Mouse (Mus musculus): ENCODE measurements around the gene Fbxl7. TPM values are rescaled to one million over a fixed set of nuclear protein-coding genes. Genes with fewer than 3 reads are reported as not detected.

The Fbxl7 gene
- total RNA-seq, 2 experiments from 2014 or later: 2.5 to 3.5 TPM

DNA sequence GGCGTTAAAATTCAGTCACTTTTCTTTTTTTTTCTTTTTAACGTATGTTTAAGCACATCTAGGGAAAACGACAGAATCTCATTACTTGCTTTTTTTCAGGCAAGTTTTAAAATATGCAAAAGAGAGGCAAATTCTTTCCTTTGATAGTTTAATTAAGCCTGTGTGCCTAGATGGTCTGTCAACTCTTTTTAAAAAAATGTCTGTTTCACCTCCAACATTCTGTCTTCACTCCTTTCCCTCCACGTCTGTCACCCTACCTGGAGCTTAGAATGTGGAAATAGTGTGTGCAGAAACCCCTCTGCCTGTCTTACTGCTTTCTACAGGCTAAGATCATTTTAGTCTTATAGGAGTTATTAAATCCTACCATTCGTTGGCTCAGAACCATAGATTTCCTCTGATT is 179.7 kb downstream of the Fbxl7 start:
- intact Hi-C loops (cut with DNase I; ENCODE audit: low total_unique reads): no loop called here
- DNase-seq: no peak

DNA sequence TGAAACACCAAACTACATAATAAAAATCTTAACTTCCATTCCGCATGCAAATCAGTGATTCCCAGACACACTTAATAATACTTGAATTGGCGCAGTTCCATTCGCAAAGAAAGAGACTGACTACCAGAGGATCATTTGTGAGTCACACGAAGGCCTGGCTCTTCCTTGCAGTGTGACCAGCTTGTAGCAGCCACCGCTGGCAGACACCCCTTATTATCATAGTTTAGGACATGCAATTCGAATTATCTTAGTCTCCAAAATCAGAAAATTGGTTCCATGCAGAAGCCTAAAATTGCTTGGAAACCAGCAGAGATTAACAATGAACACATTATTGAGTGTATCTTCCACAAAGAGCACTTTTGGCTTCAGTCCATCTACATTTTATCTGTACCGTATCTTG is 183.1 kb downstream of the Fbxl7 start:
- DNase-seq: no peak
- intact Hi-C loops (cut with DNase I; ENCODE audit: low total_unique reads): no loop called here

DNA sequence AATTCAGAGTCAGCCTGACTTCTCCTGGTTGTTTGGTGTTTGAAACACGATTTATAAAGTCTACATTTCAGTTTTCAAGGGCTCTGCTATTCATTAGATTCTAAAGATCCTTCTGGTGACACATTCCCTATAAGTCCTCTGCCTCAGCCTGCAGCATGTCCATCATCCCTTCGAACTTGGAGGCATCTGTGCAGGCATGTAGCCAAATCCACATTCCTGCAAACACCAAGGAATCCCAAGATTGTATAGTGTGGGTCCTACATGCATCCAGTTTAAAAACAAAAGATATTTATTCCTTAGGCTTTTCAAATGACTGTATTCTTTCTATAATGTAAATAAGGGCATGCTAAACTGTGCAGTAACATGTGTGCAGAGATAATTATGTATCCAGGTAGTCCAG is 190.4 kb downstream of the Fbxl7 start:
- DNase-seq: no peak
- intact Hi-C loops (cut with DNase I; ENCODE audit: low total_unique reads): no loop called here

DNA sequence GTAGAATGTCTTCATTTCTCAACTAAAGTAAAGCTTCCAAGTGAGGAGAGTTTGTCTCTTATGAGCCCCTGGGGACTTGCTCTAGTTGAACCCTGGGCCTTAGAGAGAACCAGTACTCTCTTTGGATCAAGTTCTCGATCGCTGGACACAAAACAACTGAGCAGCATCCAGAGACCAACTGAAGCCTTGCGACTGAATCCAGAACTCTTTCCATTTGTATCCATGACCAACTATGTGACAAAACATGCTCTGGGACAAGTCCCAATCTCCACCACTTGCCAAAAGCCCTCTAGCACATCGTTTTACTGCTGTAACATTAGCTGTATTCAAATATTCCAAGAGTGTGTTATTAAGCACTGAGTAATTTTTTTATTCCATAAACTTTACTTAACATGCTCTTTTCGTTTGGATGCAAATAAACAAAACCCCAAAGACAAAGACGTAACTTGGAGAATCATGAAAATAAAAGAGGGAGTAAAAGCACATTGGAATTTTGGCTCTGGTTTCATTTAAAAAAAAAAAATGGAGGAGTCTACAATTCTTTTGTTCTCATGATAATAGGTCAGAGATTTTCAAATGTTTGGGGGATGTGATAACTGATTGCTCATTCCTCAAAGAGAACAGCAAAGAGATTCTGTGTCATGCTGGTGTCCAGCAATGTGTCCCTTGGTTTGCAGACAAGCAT is 192.1 kb downstream of the Fbxl7 start:
- DNase-seq: peak; percentile 20
- intact Hi-C loops (cut with DNase I; ENCODE audit: low total_unique reads): no loop called here

DNA sequence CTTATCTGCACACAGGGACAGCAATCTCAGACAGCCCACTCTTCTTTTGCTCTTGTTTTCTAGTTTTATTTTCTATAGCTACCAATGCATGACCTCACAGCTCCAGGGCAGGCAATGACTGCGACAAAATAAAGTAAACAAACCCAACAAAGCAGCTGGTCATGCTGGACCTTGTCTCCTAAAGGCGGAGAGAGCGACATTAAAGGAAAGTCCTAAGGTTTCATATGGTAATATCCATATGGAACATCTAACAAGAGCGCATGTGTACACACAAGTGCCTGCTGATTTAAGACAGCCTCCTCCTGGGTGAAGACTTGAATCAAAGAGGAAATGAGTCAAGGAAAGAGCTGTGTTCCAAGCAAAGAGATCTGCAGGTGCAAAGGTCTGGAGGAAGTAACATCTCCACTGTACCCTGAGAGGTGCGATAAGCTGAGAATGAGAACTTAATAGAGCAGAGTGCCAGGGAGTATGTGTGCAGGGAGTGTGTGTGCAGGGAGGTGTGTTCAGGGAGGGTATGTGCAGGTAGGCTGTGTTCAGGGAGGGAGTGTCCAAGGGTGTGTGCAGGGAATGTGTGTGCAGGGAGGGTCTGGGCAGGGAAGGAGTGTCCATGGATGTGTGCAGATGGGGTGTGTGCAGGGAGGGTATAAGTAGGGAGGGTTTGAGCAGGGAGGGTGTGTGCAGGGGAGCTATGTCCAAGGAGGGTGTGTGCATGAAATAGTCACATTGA is 193.3 kb downstream of the Fbxl7 start:
- intact Hi-C loops (cut with DNase I; ENCODE audit: low total_unique reads): no loop called here
- no peak for DNase-seq

DNA sequence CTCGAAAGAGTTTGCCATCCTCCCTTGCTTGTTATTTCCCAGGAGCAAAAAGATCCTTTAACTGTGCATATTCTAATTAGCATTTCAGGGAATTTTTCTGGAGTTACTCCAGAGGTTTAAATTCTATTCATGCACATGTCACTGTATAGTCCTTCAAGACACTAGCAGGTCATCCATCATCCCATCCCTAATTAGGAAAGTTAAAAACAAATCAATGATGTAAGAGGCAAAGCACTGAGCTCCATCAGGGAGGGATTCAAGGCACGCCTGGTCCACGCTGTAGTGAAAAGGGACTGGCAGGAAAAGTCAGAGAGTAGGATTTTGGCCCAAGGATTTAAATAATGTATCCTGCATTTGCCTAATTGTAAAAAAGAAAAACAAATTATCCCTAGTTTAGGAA is 202.3 kb downstream of the Fbxl7 start:
- no peak for DNase-seq
- intact Hi-C loops (cut with DNase I; ENCODE audit: low total_unique reads): no loop called here

DNA sequence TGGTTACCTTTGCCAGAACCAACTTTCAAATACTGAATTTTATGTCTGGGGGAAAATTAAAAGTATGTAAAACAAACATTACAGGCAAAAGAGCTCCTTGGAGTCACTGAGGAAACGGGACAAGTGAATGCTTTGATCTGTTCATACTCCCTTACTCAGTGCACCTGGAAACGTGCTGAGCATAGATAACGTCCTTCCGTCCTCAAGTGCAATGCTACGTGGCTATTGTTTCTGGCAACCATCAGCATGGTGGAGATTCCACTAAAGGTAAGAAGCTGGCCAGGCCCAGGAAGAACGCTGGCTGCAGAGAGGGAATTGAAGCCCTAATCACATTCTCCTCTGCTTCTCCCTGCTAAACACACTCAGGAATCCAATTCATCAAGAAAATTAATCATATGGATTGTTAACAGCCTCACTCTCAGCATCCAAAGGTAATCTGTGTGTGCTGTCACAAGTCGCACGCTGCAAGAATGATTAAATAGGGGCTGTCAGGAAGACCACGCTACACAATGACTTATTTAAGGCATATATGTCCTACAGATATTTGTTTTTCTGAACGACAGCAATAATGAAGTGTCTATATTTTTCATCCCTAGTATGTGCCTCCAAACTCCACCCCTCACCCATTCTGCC is 206.8 kb downstream of the Fbxl7 start:
- intact Hi-C loops (cut with DNase I; ENCODE audit: low total_unique reads): no loop called here
- no peak for DNase-seq

DNA sequence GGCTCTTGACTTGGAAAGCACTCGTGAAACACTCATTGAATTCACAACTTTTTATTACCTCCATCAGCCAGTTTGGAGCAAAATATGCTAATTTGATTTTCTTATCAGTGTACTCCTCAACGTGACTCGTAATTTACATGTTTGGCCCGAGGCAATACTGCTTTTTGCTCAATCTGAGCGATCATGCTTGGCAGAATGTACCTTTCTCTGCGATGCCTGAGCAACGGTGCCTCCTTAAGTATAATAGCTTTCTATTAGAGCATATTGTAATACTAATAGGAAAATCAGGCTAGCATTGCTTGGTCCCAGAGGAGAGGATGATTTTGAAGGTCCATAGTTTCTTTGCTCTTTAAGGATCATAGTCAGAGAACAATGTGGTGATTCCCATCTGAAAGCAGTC is 207.7 kb downstream of the Fbxl7 start:
- intact Hi-C loops (cut with DNase I; ENCODE audit: low total_unique reads): no loop called here
- DNase-seq: no peak

DNA sequence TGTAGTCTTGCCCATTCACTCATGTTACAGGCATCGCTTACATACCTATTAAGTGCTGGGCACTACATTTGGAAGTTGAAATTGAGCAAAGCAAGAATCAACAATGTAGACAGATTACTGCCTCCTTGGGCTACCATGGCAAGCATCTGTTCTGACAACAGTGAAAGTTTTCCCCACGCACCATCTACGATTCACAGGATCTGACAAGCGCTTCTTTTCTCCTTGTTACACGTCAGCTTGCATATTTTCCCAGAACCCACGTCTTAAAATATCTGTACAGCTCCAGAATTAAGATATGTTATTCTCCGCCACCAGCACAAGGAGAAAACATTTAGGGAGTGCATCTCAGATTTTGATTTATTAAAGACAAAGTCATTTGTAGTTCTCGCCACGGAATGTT is 213.1 kb downstream of the Fbxl7 start:
- intact Hi-C loops (cut with DNase I; ENCODE audit: low total_unique reads): no loop called here
- no peak for DNase-seq

DNA sequence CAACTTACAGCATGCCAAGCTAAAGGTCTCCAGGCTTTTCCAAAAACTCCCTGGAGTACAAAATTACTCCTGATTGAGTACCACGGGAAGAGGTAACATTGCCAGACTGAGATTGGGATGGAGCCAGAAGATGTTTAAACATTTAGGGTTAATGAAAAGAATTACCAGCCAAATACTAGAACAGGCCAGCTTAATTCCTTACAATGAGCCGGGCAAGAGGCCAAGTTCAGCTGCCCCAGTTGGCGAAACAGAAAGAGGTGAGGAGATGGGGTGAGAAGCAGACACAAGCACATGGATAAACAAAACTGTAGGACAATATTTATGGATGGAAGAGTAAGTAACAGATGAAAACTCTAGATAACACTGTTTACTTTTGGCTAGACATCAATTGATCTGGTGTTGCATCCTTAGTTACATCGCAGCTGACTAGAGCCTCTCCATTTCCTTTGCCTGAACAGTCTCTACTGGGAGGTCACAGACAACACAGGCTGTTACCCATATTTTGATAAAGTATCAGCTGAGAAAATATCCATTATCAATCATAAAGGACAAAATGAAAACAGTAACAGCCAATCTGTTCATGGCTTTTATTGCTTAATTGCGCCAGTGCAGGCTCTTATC is 222.0 kb downstream of the Fbxl7 start:
- peak; percentile 12 for DNase-seq
- intact Hi-C loops (cut with DNase I; ENCODE audit: low total_unique reads): no loop called here

DNA sequence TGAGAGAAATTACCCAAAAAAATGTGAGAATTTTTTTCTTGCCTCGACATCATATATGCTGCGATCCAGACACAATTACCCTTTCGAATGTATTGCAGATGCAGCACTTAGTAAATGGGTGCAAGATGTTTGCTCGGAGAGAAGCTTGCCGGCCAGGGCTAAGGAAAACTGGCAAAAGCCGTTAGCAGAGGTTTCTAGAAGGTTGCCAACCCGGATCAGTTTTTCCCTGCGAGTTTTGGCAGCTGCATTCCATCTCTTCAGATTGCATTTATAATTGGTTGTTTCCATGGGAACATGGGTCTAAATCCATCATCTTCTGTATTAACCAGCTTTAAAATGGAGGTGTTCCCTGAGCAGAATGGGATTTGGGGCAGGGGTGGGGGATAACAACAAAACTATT is 240.4 kb downstream of the Fbxl7 start:
- peak; percentile 3 for DNase-seq

DNA sequence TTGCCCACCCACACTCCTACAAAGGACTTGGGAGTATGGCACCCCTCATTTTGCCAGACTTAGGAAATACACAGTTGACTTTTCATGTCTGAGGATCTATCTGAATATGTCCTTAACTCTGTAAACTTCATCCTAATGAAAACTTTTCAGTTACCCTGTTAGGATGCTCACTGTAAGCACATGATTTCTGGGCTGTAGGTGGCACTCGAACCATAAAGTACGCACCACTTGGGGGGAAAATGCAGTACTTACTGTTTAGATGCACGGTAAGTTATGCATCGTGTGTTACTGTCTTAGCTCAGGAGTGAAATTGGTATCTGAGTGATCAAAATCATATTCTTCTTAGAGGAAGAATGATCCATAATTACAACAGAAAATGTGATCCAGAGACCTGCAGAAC is 252.8 kb downstream of the Fbxl7 start:
- intact Hi-C loops (cut with DNase I; ENCODE audit: low total_unique reads): no loop called here
- DNase-seq: no peak

More for the DNA sequence above, 240.4 kb downstream of the Fbxl7 start:
- intact Hi-C loops (cut with DNase I; ENCODE audit: low total_unique reads): no loop called here

DNA sequence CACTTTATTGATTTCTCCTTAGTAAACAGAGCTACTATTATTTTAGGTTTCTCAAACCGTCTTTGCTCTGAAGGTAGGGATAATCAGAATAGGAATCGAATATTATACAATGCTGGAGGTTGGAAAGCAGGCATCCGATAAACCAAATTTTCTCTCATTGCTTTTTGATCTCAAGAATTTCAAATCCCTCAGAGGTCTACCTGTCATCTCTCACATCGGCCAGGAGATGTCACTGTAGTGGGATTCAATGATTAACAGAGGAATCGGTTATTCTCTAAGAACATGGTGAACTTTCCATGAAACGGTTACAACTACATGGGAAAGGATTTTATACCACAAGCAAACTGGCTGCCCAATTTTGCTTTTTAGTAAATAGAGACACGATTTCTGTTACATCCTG is 255.7 kb downstream of the Fbxl7 start:
- intact Hi-C loops (cut with DNase I; ENCODE audit: low total_unique reads): no loop called here
- DNase-seq: no peak

DNA sequence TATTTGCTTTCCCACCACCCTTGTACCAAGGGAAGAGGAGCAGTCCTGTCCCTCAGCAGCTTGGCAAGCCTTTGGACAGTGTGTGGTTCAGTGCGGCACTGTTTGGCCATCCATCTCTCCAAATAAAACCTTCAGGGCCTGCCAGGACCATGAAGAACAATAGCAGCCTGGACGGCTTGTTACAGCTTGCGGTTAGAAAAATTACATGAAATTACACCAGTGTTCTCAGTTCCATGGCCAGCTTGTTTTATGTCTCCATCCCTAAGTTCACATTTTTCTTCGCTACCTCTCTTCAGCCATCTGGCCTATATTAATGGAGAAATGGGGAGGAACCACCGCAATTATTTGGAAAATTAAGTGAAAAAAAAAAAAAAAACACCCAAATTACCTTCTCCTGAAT is 259.8 kb downstream of the Fbxl7 start:
- no peak for DNase-seq
- intact Hi-C loops (cut with DNase I; ENCODE audit: low total_unique reads): no loop called here

DNA sequence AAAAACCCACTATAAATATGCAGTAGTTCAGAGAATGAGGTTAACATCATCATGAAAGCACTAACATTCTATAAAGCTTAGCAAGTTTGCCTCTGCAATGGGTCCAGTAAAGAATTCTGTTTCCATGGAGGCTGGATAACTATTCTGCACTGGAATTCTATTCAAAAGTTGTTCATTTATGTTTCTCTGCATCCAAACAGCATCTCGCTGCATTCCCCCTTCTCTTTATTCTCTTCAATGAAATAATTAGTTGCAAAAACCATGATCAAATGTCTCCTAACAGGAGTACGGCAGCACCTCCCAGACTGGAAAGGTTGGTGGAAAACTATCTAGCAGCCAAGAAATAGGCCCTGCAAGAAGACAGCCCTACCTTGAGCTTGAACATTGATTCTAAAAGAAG is 267.2 kb downstream of the Fbxl7 start:
- intact Hi-C loops (cut with DNase I; ENCODE audit: low total_unique reads): loop anchor here (10.0 kb wide), 1 partner anchor 267 kb away; the partner anchor contains the start of gene Fbxl7
- no peak for DNase-seq

DNA sequence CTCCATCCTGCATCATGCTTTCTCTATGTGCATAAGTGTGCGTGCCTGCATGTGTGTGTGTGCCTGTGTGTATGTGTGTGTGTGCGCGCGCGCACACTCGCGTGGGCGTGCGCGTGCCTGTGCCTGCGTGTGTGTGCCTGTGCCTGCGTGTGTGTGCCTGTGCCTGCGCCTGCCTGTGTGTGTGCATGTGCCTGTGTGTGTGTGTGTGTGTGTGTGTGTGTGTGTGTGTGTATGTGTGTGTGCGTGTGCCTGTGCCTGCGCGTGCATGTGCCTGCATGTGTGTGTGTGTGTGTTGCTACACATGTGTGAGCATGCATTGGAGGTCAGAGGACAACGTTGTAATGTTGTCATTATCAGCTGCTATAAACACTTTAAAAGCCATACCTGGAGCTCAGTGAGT is 272.1 kb downstream of the Fbxl7 start:
- intact Hi-C loops (cut with DNase I; ENCODE audit: low total_unique reads): loop anchor here (5.0 to 10.0 kb wide), 2 partner anchors 272 to 564 kb away; partner anchors contain the start of gene Fbxl7
- DNase-seq: no peak

DNA sequence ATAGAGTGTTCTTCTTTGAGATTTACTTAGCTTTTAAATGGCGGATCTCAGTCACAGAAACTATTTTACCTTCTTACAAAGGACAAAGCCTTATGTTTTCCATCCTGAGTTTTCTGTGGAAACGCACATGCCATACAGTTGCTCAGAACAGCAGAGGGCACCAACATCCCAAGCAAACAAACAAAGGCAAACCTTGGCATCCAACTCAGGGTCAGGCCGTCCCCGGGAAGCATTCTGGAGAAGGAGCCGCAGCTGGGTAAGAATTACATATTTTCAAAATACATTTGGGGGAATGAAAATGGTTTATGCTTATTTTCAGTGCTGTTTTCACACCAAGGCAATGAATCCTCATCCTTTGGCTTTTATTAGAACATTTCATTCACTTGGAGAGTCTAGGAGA is 275.1 kb downstream of the Fbxl7 start:
- intact Hi-C loops (cut with DNase I; ENCODE audit: low total_unique reads): loop anchor here (5.0 to 10.0 kb wide), 2 partner anchors 275 to 567 kb away; partner anchors contain the start of gene Fbxl7
- DNase-seq: peak; percentile 48

DNA sequence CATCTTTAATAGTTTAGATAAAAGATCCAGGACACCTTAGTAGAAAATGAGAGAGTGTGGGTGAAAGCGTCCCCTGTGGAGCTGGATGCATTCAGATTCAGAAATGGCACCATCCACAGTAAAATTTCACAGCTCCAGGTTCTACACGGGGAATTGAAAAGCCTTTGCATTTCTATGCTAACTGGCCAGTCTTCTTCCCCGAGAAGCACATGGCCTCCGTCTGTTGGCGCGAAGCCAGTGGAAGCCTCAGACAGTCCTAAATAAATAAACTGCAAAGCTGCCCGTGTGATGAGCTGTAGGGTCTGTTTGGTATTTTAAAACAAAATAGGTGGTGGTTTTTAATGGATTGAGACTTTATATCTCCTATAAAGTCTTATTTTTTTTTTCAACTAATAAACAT is 276.2 kb downstream of the Fbxl7 start:
- DNase-seq: peak; percentile 55
- intact Hi-C loops (cut with DNase I; ENCODE audit: low total_unique reads): no loop called here

DNA sequence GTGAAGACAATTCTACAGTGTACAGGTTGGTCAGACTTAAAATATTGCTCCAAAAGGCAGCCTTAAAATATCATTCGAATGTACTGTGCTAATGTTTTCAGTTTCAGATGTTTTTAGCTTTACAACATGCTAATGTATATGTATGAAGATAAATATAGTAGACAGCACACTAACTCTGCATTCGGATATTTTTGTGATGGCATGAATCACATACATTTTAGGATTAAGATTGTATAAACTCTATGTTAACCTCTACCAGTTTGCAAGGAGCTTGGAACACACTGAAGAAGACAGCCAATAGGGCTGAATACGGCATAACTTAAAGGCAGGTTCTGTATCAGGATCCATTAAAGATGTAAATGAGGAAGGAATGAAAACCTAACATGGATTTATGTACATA is 299.1 kb downstream of the Fbxl7 start:
- DNase-seq: no peak
- intact Hi-C loops (cut with DNase I; ENCODE audit: low total_unique reads): no loop called here

DNA sequence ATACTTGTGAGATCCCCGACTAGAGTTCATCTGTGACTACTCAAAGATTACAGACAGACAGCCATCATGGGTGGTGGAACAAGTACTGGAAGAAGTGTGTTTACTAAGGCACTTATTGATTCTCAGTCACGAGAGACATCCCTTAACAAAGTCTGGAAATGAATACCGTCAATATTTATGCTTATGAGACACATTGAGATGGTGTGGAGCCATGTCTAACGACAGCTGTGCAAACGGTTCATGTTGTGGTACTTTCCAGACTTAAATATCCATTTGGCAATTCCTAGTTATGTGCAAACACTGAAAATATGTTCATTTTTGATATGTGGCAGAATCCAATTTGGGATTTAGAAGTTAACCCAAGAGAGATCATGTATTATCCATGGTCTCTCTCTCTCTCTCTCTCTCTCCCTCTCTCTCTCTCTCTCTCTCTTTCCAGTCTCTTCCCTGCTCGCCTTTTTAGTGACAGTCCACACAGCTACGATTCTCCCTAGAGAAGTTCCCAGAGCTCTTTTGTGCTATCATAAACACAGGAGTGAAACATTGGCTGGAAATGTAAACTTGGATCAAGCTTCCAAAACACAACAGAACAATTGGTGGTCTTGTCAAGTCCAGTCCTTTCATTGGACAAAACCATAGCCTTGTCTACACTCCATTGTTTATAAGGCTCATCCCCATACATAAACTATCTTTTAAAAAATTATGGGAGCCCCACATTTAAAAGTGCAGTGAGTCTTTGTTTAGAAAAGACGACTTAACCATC is 315.3 kb downstream of the Fbxl7 start:
- no peak for DNase-seq
- intact Hi-C loops (cut with DNase I; ENCODE audit: low total_unique reads): no loop called here
